Mouse (Mus musculus): ENCODE measurements around the gene Adgrl2. TPM values are rescaled to one million over a fixed set of nuclear protein-coding genes. Genes with fewer than 3 reads are reported as not detected.

The Adgrl2 gene
- polyA plus RNA-seq (2014; fragmentation: Nextera tagmentation; extraction: Ambion mirVana), result 63.6 and 64.6 TPM in 2 replicates

DNA sequence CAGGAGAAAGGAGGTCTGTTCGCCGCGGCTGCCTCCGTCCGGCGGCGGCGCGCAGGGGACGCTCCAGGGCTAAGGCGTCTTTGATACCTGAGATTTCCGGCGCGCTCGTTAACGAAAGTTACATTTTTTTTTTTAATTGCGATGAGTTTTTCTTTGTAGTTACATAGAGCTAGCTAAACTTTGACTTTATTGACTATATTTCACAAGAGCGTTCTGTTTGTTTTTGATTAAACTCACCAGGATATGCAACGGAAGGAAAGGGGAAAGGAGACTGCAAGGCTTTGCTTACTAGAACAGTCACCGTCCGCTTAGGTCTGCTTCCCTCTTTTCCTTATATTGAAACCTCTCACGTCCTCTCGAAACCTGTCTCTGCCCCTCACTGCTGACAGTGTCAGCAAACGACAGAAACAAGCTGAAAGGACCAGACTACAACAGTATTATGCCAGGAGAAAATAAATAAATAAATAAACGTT, at the start of gene Adgrl2:
Gene Adgrl2 (minus strand): TSS at position 25 of the 473 bp plus-strand sequence.
- WGBS, result under 1% methylated on average over 25 of the region's 25 CpGs
- H3K27me3 ChIP-seq (replicated peaks; ENCODE audit: control insufficient read depth, insufficient read depth, low read length), result no peaks in the 10 kb centered on the region
- H3K9ac ChIP-seq (ENCODE audit: low read length), result peak within 1 kb of the TSS; percentile 97
- peak within 1 kb of the TSS; percentile 76 for H3K4me2 ChIP-seq (ENCODE audit: low read length)
- H3K9me3 ChIP-seq (ENCODE audit: control insufficient read depth, low read length), result no peaks in the 10 kb centered on the region
- peak; percentile 41 for ATAC-seq (replicated peaks; ENCODE audit: low FRiP score, low TSS enrichment, low read depth)
- H3K36me3 ChIP-seq (ENCODE audit: control insufficient read depth, insufficient read depth, low read length), result no peaks in the 10 kb centered on the region
- peak within 1 kb of the TSS; percentile 79 for H3K4me3 ChIP-seq (ENCODE audit: low read depth, low read length)
- peak within 1 kb of the TSS; percentile 99 for H3K27ac ChIP-seq (ENCODE audit: low read depth)
- peaks cover 6% of the 10 kb centered on the region for H3K4me1 ChIP-seq (replicated peaks; ENCODE audit: control insufficient read depth, insufficient read depth, low read length)
- DNase-seq (ENCODE audit: low spot score), result no peak

DNA sequence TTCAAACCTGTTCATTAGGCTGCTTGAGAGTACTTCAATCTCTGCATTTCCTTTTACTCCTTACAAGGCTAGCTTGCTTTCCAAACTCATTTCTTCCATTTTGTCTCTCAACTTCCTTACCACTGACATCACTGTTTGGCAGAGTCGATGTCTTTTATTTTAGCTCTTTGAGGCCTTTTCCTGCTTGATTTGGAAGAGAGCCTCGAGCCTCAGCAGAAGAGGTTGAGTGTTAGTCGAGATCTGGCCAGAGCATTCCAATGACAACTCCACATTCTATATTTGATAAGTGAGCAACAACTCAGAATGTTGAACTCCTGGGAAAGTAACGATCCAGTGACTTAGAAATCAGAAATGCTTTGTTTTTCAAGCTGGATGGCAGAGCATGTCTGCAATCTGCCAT, 48.4 kb upstream of the Adgrl2 start:
- no peaks in the 10 kb centered on the region for H3K9me3 ChIP-seq (ENCODE audit: control insufficient read depth, low read length)
- no peaks in the 10 kb centered on the region for H3K36me3 ChIP-seq (ENCODE audit: control insufficient read depth, insufficient read depth, low read length)
- ATAC-seq (replicated peaks; ENCODE audit: low FRiP score, low TSS enrichment, low read depth) (no peak), DNase-seq (ENCODE audit: low spot score) (no peak)
- H3K4me2 ChIP-seq (ENCODE audit: low read length), result no peak overlapping the region
- 37% methylated on average over 4 of the region's 4 CpGs for WGBS
- no peaks in the 10 kb centered on the region for H3K27me3 ChIP-seq (replicated peaks; ENCODE audit: control insufficient read depth, insufficient read depth, low read length)
- no peak overlapping the region for H3K4me3 ChIP-seq (ENCODE audit: low read depth, low read length)
- no peak overlapping the region for H3K27ac ChIP-seq (ENCODE audit: low read depth)
- H3K9ac ChIP-seq (ENCODE audit: low read length), result no peak overlapping the region
- H3K4me1 ChIP-seq (replicated peaks; ENCODE audit: control insufficient read depth, insufficient read depth, low read length), result peaks cover 14% of the 10 kb centered on the region; the same call in 1 of the 2 replicates

DNA sequence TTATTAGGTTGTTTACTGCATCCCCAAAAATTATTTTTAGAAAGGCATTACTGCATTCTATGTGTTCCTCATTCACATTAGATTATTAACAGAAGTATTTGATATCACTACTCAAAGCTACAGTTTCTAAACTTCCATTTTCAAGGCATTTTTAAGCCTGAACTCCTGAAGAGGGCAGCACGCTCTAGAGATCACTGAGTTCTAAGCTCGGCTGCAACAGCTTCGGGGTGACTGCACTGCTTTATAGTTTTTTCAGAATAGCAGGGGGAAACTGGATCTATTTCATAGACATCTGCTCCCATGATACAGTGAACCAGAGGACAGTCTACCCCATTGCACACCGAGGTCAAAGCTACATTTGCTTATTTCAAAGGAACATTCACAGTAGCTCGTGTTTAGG, 29.6 kb upstream of the Adgrl2 start:
- Histone ChIP-seq H3K36me3 (ENCODE audit: control insufficient read depth, insufficient read depth, low read length) (no peaks in the 10 kb centered on the region), H3K9me3 (ENCODE audit: control insufficient read depth, low read length) (no peaks in the 10 kb centered on the region), H3K27ac (ENCODE audit: low read depth) (no peak overlapping the region), H3K27me3 (replicated peaks; ENCODE audit: control insufficient read depth, insufficient read depth, low read length) (no peaks in the 10 kb centered on the region), H3K9ac (ENCODE audit: low read length) (no peak overlapping the region), H3K4me1 (replicated peaks; ENCODE audit: control insufficient read depth, insufficient read depth, low read length) (no peaks in the 10 kb centered on the region), H3K4me2 (ENCODE audit: low read length) (no peak overlapping the region), H3K4me3 (ENCODE audit: low read depth, low read length) (no peak overlapping the region)
- 62% methylated on average over 5 of the region's 5 CpGs for WGBS
- DNase-seq (ENCODE audit: low spot score), result no peak
- ATAC-seq (replicated peaks; ENCODE audit: low FRiP score, low TSS enrichment, low read depth), result no peak

DNA sequence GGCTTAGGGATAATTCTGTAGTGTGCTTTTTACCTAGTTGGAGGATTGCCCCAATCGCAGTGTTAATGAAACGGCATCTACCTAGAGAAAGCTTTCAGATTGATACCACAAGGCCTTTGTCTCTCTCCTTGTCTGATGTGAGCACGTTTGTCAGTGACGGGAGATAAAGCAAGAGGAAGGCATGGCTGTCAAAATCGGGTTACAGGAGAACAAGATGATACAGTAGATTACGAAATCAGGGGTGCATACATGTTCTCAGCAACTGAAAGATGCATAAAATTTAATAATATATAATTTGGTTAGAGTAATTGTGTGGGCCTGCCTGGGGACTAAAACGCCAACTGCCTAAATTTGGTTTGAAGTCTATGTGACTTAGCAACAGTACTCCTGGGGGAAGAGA, 19.0 kb upstream of the Adgrl2 start:
- H3K4me1 ChIP-seq (replicated peaks; ENCODE audit: control insufficient read depth, insufficient read depth, low read length), result no peaks in the 10 kb centered on the region; the same call in 1 of the 2 replicates
- H3K4me3 ChIP-seq (ENCODE audit: low read depth, low read length), result no peak overlapping the region
- DNase-seq (ENCODE audit: low spot score), result no peak
- no peak overlapping the region for H3K27ac ChIP-seq (ENCODE audit: low read depth)
- ATAC-seq (replicated peaks; ENCODE audit: low FRiP score, low TSS enrichment, low read depth), result no peak
- H3K9me3 ChIP-seq (ENCODE audit: control insufficient read depth, low read length), result no peaks in the 10 kb centered on the region
- H3K9ac ChIP-seq (ENCODE audit: low read length), result no peak overlapping the region
- H3K27me3 ChIP-seq (replicated peaks; ENCODE audit: control insufficient read depth, insufficient read depth, low read length), result no peaks in the 10 kb centered on the region
- H3K4me2 ChIP-seq (ENCODE audit: low read length), result no peak overlapping the region
- 79% methylated on average over 7 of the region's 7 CpGs for WGBS
- H3K36me3 ChIP-seq (ENCODE audit: control insufficient read depth, insufficient read depth, low read length), result no peaks in the 10 kb centered on the region

DNA sequence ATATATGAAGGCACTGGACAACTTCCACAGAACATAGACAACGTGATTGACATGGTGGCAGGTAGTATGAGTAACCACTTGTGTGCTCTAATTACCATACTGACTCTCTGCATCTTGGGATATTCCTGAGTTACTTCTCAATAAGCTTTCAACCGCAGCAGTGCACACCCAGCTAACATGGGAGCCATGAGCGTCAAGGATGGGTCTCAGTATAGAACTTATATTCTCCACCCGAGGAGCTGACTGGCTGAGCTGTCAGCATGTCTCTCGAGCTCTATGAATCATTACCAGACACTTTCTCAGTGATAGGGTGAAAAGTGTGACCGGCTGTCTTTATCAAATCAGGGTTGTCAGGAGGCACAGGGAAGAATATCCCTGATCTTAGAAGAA, 18.3 kb upstream of the Adgrl2 start:
- H3K4me2 ChIP-seq (ENCODE audit: low read length), result peak overlapping the region; percentile 31
- no peaks in the 10 kb centered on the region for H3K27me3 ChIP-seq (replicated peaks; ENCODE audit: control insufficient read depth, insufficient read depth, low read length)
- no peak for DNase-seq (ENCODE audit: low spot score)
- 56% methylated on average over 6 of the region's 6 CpGs for WGBS
- H3K4me3 ChIP-seq (ENCODE audit: low read depth, low read length), result no peak overlapping the region
- 0 out of 2 replicates have a peak, but pooled peaks have one; percentile 43 for ATAC-seq (replicated peaks; ENCODE audit: low FRiP score, low TSS enrichment, low read depth)
- H3K36me3 ChIP-seq (ENCODE audit: control insufficient read depth, insufficient read depth, low read length), result no peaks in the 10 kb centered on the region
- no peaks in the 10 kb centered on the region; the same call in 1 of the 2 replicates for H3K4me1 ChIP-seq (replicated peaks; ENCODE audit: control insufficient read depth, insufficient read depth, low read length)
- H3K9me3 ChIP-seq (ENCODE audit: control insufficient read depth, low read length), result no peaks in the 10 kb centered on the region
- no peak overlapping the region for H3K9ac ChIP-seq (ENCODE audit: low read length)
- H3K27ac ChIP-seq (ENCODE audit: low read depth), result no peak overlapping the region

DNA sequence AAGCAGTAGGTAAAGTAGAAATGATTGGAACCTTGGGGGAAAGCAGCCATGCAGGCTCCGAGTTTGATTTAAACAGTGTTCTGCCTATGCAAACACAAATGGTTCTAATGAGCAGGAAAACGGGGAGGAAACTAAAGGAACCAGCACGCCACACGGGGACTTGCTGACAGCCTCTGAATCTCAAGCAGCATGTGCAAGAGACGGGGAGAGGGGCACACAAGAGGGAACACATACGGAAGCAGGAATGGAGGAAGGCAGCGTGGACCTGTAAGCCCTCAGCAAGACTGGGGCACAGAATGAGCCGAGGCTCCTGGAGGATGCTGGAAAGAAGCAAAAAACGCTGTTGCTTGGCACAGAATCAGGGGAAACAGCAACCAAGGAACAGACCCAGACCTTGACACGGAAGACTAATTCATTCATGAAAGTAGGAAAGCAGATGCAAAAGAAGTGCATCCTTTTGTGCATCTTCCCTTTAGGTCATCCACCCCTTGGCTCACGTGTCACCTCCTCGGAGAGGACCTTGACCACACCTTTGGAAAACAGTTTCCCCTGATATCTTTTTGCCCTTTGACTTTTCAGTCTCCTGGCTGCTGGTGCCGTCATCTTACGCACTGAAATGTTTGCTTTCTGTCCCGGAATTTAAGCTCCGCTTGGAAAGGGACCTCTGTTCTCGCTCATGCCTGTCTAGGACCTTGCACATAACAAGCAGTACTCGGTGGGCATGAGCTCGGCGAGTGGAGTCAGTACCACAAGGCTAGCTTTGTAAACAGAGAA, 17.7 kb upstream of the Adgrl2 start:
- DNase-seq (ENCODE audit: low spot score) (no peak), ATAC-seq (replicated peaks; ENCODE audit: low FRiP score, low TSS enrichment, low read depth) (peak; percentile 48; the same call in 1 of the 2 replicates)
- Histone ChIP-seq H3K27me3 (replicated peaks; ENCODE audit: control insufficient read depth, insufficient read depth, low read length) (no peaks in the 10 kb centered on the region), H3K27ac (ENCODE audit: low read depth) (no peak overlapping the region), H3K4me2 (ENCODE audit: low read length) (peak overlapping the region; percentile 31), H3K4me3 (ENCODE audit: low read depth, low read length) (no peak overlapping the region), H3K4me1 (replicated peaks; ENCODE audit: control insufficient read depth, insufficient read depth, low read length) (no peaks in the 10 kb centered on the region; the same call in 1 of the 2 replicates), H3K36me3 (ENCODE audit: control insufficient read depth, insufficient read depth, low read length) (no peaks in the 10 kb centered on the region), H3K9ac (ENCODE audit: low read length) (no peak overlapping the region), H3K9me3 (ENCODE audit: control insufficient read depth, low read length) (no peaks in the 10 kb centered on the region)
- WGBS, result 42% methylated on average over 20 of the region's 20 CpGs

DNA sequence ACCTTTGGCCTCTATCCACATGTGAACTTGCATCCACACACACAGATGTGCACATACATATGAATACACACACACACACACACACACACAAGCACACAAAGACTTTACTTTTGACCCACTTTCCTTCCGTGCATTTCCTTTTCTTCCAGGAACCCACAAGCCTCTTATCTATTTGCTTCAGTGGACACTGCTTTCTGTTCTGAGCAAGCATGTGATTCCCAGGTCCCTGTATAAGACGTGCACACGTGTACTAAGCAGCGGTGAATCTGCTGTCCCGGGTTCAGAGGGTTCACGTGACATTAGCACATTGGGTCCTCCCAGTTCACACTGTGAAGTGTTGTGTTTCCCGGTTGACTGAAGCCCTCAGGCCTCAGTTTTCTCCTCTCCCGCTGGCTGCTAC, 11.0 kb upstream of the Adgrl2 start:
- H3K27me3 ChIP-seq (replicated peaks; ENCODE audit: control insufficient read depth, insufficient read depth, low read length), result no peaks in the 10 kb centered on the region
- no peak overlapping the region for H3K27ac ChIP-seq (ENCODE audit: low read depth)
- no peaks in the 10 kb centered on the region for H3K9me3 ChIP-seq (ENCODE audit: control insufficient read depth, low read length)
- no peak overlapping the region for H3K9ac ChIP-seq (ENCODE audit: low read length)
- H3K4me1 ChIP-seq (replicated peaks; ENCODE audit: control insufficient read depth, insufficient read depth, low read length), result no peaks in the 10 kb centered on the region; the same call in 1 of the 2 replicates
- no peak for DNase-seq (ENCODE audit: low spot score)
- no peak overlapping the region for H3K4me2 ChIP-seq (ENCODE audit: low read length)
- WGBS, result 40% methylated on average over 8 of the region's 8 CpGs
- H3K36me3 ChIP-seq (ENCODE audit: control insufficient read depth, insufficient read depth, low read length), result no peaks in the 10 kb centered on the region
- H3K4me3 ChIP-seq (ENCODE audit: low read depth, low read length), result no peak overlapping the region
- no peak for ATAC-seq (replicated peaks; ENCODE audit: low FRiP score, low TSS enrichment, low read depth)

DNA sequence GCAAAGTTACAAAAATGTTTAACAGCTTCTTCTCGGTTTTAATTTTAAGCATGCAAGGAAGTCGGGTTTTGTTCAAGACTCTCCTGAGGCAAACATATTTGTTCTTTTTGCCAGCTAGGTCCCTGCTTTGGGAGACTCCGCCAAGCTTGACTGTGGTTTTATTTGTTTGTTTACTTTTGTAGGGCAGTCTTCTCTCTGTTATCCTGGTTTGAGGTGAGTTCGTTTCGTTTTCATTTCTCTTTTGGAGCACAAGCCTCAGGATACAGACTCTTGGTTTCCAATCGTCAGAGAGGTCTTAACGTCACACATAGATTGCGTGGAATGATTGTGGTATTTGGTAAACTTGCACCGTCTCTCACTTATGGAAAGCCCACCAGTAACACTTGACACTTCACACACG, 8.3 kb upstream of the Adgrl2 start:
- Histone ChIP-seq H3K4me1 (replicated peaks; ENCODE audit: control insufficient read depth, insufficient read depth, low read length) (no peaks in the 10 kb centered on the region), H3K27me3 (replicated peaks; ENCODE audit: control insufficient read depth, insufficient read depth, low read length) (no peaks in the 10 kb centered on the region), H3K9ac (ENCODE audit: low read length) (no peak overlapping the region), H3K27ac (ENCODE audit: low read depth) (no peak overlapping the region), H3K4me2 (ENCODE audit: low read length) (no peak overlapping the region), H3K9me3 (ENCODE audit: control insufficient read depth, low read length) (no peaks in the 10 kb centered on the region), H3K4me3 (ENCODE audit: low read depth, low read length) (no peak overlapping the region), H3K36me3 (ENCODE audit: control insufficient read depth, insufficient read depth, low read length) (no peaks in the 10 kb centered on the region)
- no peak for ATAC-seq (replicated peaks; ENCODE audit: low FRiP score, low TSS enrichment, low read depth)
- DNase-seq (ENCODE audit: low spot score), result no peak
- WGBS, result 67% methylated on average over 10 of the region's 10 CpGs

DNA sequence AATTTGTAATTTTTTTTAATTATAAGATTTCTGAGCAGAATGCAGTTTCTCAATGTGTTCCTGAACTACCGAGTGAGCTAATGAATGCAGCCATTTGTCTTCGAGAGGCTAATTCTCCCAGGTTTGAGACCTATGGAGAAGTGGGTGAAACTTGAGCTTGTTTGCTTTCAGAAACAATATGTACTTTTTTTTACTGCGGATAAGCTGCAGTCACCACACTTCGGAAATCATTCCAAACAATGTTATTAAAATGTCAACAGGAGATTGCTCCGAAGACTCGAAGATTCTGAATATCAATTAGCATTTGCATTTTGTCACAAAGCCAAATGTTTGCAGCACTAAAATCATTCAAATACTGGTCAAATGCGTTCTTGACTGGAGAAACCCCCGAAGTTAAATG, 701 bp upstream of the Adgrl2 start:
- ATAC-seq (replicated peaks; ENCODE audit: low FRiP score, low TSS enrichment, low read depth) (no peak), DNase-seq (ENCODE audit: low spot score) (no peak)
- Histone ChIP-seq H3K4me1 (replicated peaks; ENCODE audit: control insufficient read depth, insufficient read depth, low read length) (peaks cover 6% of the 10 kb centered on the region), H3K4me3 (ENCODE audit: low read depth, low read length) (peak overlapping the region; percentile 79), H3K9ac (ENCODE audit: low read length) (peak overlapping the region; percentile 97), H3K27ac (ENCODE audit: low read depth) (peak overlapping the region; percentile 99), H3K4me2 (ENCODE audit: low read length) (peak overlapping the region; percentile 76), H3K36me3 (ENCODE audit: control insufficient read depth, insufficient read depth, low read length) (no peaks in the 10 kb centered on the region), H3K9me3 (ENCODE audit: control insufficient read depth, low read length) (no peaks in the 10 kb centered on the region), H3K27me3 (replicated peaks; ENCODE audit: control insufficient read depth, insufficient read depth, low read length) (no peaks in the 10 kb centered on the region)
- WGBS, result 7% methylated on average over 8 of the region's 8 CpGs

Data from intestine, embryonic 14.5 days (tissue).